Mouse (Mus musculus) bone marrow, adult 2 months (tissue): ENCODE measurements around the gene Rab43.

Source experiments
- CTCF ChIP-seq: fragments of 200-500 bp; IDR thresholded peaks from 2 replicates; pipeline ENCODE4 v1.5.1; 2011; ENCODE audit warnings: low read length, control low read depth; ENCODE audit not compliant: control insufficient read depth, insufficient read depth
- POLR2A ChIP-seq: fragments of 200-500 bp; IDR thresholded peaks from 2 replicates; pipeline ENCODE4 v1.6.1; 2011; ENCODE audit warnings: low read depth, mild to moderate bottlenecking, control low read depth, low read length, borderline replicate concordance; ENCODE audit not compliant: control insufficient read depth

DNA sequence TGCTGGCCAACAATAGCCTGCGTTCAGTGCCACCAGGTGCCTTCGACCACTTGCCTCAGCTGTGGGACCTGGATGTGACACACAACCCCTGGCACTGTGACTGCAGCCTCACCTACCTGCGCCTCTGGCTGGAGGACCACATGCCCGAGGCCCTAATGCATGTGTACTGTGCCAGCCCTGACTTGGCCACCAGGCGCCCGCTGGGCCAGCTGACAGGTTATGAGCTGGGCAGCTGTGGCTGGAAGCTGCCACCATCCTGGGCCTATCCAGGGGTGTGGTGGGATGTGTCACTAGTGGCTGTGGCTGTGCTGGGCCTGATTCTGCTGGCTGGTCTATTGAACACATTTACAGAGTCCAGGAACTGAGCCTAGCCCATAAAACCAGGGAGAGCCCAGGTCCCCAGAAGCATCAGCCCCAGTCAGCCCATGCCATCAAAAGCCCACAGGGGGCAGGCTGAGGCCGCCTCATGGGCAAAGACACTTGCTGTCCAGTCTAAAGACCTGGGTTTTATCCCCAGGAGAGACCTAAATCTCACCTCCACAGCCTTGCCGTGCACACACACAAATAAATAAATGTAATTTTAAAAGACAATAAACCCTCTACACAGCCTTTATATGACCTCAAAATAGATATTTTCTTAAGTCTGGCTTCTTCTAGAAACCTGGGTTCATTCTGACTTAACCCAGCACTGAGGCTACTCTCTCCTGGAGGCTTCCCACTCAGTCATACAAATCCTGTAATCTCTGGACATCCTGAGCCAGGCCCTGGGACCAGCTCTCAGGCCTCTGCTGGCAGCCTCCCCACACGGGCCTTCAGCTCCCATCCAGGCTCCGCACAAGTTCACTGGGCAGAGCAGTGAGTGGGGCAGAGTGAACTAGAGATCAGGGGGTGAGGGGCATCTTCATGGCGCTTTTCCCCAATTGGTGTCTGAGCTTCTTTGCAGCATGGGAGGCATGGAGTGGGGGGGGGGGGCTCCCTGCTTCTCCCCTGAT, 32.5 kb downstream of the Rab43 start:
- TF ChIP-seq POLR2A (no peak), CTCF (peak; percentile 46)
